Mouse (Mus musculus) megakaryocyte progenitor cell, adult 5-6 weeks (primary cell): Measurements from ENCODE around the gene Fam169b. TPM values are rescaled to one million over a fixed set of nuclear protein-coding genes. Genes with fewer than 3 reads are reported as not detected.
"Not testable (repeated sequence)": the region's sequence is repeated elsewhere in the genome, so short reads cannot be mapped to it uniquely, and the experiment has no call there.

ENCODE experiments used
- ATAC-seq: replicated peaks from 2 replicates; pipeline ENCODE4 v1.8.0; 2016; ENCODE audit warnings: mild to moderate bottlenecking, moderate TSS enrichment, inconsistent platforms; ENCODE audit not compliant: poor library complexity
- total RNA-seq, 2 experiments: library from RNA; stranded (forward) in 1 of 2; stranded (reverse) in 1 of 2; fragments of 157-497, 149-512 nt in 1 of 2; fragments of 200-1000 nt in 1 of 2; gene quantifications; 2 replicates each; pipeline versions ENCODE4 v1.2.3 to v1.2.4; 2015 to 2017

Fam169b gene
- total RNA-seq, 2 experiments from 2014 or later, result 0.21 to 0.94 TPM

DNA sequence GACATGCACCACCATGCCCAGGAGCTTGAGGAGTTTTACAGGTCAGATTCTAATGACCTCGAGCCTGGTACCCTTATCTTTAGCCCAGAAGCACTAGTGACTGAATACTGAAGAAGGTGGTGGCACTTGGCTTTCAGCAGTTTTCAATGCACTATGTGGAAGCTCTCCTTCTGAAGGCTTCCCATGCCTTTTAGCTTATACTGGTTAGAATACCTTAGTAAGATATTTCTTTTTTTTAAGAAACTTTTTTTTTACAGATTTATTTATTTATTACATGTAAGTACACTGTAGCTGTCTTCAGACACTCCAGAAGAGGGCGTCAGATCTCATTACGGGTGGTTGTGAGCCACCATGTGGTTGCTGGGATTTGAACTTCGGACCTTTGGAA lies 9.5 kb downstream of the Fam169b start:
- ATAC-seq, result not testable (repeated sequence)

DNA sequence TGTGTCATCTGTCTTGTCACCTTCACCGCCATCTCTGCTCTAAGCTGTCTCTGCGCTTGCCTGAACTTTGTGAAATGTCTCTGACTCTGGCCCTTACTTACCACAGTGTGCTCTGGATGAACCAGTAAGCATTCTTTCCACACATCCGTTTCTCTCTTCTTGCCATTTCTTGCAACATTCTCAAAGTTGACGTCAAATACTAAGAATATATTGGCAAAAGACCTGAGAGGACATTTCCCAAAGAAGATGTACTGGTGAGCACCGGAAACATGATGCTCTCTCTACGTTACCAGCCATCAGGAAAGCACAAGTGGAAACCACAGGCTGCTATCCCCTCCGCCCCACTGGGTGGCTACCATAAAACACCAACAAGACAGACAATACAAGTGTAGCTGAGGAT lies 10.1 kb downstream of the Fam169b start:
- ATAC-seq, result peak; percentile 62

DNA sequence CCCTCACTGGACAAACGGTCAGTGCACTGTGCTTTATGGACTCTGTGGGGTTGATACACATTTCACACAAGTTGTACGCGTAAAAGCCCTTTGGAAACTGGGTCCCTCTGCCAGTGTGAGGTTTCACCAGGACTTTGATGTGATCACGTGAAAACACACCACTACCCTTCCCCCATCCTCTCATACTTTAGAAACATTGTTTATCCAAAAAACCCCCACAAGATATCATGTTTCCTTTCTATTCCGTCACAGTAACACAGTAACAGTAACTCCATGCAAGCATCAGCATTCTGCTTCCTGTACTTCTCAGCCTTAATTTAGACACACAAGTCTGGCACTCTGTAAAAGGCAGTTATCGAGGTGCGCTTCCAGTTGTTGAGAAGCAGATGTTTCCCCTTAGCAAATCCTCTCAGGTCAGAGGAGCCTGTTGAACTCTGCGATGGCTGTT lies 12.2 kb downstream of the Fam169b start:
- ATAC-seq, result no peak

DNA sequence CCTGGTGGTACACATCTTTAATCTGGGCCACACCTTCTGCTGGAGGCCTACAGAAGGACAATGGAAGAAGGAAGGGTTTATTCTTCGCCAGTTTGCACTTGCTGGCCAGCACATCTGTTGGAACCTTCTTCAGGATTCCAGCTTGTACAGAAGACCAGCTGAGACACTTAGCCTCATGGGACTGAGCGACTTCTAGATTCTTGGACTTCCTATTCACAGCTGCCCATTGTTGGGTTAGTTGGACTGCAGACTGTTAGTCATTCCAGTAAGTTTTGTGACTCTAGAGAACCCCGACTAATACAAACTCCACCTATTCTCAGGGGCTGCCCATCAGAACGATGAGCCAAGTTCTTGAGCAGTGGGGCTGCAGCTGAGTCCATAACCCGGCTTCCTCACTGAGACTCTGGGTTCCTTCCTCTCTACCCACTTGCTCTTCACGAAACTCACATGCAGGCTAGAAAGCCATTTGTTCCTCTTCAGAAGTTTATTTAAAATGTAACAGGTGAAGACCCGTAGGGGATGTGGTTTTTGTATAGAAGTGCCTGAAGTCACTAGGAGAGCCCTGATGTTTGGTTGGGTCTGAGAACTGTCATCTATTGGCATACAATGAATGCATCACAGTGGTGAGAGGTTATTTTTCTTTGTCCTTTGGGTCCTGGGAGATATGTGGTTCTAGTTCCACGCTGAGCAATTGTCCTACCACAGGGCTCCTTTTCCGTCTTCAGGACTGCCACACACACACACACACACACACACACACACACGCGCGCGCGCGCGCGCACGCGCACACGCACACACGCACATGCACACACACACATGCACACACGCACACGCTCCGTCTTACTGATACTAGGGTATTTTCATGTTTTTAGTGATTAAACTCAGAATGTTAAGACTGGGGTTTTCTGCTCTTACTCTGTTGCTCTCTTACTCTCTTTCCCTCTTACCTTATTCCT lies 13.2 kb downstream of the Fam169b start:
- no peak for ATAC-seq

DNA sequence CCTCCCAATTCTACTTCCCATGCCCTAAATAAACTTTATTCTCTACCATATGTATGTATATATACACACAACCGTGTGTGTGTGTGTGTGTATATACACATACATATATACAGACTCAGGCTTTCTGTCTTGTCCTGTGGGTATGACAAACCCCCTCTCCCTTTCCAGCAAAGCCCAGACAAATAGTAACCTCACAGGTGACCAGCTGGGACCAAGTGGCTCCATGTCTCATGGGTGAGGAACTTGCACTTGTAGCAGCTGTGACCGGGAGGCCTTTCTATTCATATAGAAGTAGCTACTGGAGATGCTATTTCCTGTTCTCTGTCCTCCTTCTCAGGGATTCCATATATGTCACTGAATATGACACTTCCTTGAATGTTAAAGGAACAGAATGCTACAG lies 13.9 kb downstream of the Fam169b start:
- ATAC-seq, result no peak

DNA sequence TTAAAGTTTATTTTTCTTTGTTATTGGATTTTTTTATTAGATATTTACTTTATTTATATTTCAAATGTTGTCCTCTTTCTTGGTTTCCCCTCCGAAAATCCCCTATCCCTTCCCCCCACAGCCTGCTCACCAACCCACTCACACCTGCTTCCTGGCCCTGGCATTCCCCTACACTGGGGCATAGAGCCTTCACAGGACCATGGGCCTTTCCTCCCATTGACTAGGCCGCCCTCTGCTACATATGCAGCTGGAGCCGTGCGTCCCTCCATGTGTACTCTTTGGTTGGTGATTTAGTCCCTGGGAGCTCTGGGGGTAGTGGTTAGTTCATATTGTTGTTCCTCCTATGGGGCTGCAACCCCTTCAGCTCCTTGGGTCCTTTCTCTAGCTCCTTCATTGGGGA lies 14.4 kb downstream of the Fam169b start:
- not testable (repeated sequence) for ATAC-seq

DNA sequence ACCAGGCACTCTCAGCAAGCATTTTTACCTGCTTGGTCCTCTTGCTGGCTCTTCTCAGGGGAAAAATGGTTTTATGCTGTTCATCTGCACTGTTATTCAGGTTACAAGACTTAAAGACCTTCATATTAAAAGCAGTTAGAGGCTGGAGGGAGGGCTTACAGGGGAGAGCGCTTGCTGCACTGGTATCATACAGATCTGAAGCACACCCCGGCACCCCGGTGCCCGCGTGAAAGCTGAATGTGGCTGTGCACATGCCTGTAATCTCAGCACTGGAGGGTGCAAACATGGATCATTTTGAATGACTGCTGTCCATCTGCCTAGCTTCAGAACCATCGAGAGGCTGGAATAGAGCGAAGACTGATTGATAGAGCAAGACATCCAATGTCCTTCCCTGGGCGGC lies 15.4 kb downstream of the Fam169b start:
- ATAC-seq, result no peak

DNA sequence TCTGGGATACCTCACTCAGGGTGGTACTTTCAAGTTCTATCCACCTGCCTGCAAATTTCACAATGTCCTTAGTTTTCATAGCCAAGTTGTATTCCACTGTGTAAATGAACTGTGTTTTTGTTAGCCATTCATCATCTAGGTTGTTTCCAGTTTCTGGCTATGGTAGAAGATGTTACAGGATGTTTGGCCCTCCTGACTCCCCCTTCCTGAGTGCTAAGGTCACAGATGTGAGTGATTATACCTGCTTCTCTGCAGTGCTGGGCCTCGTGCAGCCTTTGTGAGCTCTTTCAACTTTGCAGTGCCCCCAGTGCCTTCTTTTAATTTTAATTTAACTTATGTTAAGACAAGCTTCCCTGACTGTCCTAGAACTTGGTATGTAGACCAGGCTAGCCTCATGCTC lies 18.0 kb downstream of the Fam169b start:
- no peak for ATAC-seq

DNA sequence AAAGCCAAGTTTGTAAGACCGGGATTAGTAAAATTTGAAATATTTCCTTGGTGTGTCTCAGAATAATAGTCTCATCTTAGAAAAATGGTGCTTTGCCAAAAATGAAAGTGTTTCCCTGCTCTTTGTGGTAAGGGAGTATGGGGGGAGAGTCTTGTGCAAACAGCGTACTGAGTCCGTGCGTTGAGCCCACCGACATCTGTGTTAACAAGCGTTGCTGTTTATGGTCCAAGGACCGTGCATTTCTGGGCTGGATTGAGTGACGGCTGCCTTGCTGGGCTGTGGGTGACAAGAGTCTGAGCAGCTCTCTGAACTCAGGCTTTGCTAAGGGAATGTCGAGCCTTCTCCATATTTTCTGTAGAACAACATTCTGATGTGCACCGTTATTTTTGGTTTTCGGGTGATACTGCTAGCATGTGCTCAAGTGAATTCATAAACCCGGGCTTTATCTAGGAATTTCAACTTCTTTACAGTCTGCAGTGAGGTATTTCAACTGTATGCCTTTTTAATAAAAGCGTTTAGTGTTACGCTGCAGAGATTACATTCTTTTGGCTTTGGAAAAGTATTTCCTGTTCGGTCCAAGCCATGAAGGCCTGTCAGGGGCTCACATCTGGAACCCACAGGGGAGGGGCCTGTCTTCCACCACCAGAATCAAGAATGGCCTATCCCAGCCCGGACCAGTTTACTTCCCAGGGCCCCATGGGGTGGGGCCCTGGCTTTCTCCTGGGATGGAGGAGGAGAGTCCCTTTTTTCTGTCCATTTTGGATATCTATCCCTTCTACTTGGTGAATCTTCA lies 20.6 kb downstream of the Fam169b start:
- 0 out of 2 replicates have a peak, but pooled peaks have one; percentile 37 for ATAC-seq

DNA sequence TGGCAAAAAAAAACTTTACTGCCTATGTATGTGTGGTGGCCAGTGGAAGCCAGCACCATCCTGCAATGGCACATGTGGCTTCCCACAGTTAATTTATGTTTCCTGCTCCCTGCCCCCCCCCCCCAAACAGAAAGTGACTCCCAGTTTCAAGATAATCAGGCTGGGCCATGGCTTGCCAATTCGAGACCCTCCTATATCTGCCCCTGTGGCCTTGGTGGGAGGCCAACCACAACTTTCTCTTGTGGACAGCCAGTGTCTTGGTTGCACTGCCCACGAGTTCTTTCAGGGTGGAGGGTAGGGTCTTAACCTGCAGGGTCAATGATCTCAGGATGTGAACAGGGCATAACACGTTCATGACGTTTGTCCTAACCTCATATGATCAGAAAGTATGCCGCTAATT lies 22.8 kb downstream of the Fam169b start:
- ATAC-seq, result peak; percentile 14; the same call in 1 of the 2 replicates

DNA sequence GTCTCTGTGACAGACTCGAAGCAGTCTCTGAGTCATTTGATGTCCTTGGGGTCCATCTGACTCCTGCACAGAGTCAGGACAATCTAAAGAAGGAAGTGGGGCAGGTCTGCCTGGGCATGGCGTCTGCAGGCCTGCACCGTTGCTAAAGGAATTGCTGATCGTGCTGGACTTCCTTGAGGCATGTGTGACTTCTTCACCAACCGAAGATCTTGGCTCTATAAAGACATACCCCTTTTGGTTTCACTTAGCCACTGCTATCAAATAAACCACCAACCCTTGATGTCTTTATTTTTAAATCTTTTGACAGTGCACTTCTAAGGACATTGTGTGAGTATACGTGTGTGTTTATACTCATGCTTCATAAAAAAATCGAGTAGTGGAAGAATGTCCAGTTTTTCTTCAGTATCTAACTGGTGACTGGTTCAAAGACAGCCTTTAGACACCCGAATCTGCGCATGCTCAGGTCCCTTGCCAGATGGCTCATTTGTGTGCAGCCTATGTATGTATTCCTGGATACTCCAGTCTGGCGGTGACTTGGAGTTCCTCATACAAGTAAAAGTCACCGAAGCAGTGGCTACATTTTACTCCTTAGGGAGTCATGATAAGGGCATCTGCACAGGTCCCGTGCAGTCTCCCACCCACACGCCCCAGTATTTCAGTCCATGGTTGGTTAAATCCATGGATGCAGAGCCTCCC lies 24.9 kb downstream of the Fam169b start:
- ATAC-seq, result no peak; the same call in 1 of the 2 replicates

DNA sequence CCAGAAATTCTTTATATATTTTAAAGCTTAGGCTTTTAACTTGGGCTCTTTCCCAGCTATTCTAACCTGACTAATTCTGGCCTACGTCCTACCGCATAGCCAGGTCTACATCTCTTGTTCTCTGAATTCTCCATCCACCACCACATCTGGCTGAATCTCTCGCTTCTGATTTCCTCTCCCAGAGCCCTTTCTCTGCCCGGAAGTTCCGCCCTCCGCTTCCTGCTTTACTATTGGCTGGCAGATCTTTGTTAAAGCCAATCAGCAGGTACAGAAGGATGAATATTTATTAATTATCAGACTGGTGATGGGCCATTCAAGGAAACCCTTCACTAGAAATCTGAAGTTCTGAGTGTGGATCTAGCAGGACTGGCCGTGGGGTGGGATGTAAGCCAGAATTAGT lies 27.5 kb downstream of the Fam169b start:
- ATAC-seq, result no peak

DNA sequence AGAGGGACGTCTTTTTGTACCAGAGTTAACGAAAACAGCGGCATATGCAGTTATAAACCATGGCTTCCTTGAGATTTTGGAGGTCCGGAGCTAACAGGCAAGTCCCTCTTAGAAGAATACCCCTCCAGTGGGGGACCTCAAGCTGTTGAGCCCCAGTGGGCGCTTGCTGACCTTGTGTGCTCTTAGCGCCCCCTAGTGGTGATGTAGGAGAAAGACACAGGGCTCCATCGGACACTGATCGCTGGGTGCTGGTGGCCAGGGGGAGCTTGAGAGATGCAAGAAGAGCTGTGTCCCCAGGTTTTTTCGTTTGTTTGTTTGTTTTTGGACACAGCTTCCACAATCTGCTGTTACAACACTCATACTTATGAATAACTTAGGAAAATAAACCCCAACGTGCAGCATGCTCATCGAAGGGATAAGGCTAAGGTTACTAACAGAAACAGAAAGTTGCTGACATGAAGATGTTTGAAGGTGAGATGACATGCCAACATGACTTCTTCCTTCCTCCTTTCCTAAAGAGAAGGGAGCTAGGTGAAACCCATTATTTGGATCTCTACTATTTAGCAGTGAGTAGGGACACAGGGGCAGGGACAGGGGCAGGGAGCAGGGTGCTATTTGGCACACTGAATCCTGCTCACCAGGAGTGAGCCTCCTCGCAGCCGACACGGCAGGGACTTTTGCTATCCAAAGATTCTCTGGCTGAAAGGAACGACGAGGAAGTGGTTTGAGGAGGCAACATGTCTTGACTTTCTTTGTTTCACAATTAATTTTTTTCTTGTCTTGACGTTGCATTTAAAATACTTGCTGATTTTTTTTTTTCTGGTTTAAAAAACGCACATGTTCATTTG lies 29.2 kb downstream of the Fam169b start:
- peak; percentile 96 for ATAC-seq

DNA sequence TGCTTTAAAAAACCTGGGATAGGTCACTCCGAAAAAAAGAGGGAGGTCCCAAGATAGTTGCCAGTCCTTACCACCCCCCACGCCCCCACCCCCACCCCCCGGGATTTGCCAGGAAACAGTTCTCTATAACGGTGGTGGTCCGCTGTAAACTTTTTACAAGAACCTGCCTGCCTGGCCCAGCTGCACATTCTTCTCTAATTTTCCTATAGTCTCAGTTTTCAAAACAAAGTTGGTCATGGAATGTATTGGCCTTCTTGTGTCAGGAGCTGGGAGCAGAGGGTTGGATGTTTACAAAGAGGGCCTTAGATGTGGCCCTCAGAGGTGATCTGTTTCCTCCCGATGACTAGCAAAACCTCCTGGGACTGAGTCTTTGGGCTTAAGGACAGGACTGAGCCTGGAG lies 30.0 kb downstream of the Fam169b start:
- ATAC-seq, result no peak

DNA sequence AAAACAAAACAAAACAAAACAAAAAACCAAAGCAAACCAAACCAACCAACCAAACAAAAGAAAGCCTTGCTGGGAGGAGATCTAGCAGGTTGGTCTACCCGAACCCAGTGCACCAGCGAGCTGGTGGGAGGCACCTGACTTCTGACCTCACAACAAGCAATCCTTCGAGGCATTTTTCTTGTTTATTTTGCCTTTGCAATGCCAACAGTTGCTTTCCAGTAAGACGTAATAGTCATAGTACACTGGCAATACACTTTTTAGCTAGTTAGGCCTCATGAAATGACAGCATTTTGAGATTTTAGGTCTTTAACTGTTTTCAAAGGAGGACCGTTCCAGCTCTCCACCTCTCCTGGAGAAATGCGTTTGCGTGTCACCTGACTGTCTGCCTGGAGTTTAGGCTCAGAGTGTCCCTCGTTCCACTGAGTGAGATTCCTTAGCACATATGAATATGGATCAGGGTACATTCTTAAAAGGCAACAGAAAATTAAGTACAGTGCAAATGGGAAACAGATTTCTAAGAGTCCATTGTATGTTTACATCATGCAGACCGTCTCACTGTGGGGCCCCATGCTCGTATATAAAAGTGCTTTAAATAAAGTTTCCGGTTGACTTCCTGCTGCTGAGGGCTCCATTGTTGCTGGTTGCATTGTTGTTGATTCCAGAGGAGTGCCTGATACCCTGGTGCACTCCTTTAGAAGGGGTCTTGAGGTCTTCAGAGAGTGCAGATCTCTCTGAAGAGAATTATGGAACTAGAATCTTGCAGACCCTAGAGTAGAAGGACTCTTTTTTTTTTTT lies 32.3 kb downstream of the Fam169b start:
- no peak for ATAC-seq

DNA sequence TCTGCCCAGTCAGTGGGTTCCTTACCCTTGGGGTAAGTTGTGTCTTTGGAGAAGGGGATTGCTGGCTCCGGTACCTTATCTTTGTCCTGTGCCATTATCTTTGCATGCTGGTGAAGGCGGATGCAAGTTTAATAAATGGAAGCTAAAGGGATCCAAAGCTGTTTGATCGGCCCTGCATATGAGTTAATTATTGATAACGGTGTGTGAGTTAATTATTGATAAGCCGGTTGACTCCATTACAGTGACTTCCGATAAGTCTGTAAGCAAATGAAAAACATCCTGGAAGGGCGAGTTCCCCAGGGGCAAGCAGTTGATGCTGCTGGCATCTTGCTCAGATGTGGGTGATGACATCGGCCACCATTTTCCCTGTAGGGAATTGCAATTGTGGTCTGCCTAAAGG lies 33.1 kb downstream of the Fam169b start:
- ATAC-seq, result no peak

DNA sequence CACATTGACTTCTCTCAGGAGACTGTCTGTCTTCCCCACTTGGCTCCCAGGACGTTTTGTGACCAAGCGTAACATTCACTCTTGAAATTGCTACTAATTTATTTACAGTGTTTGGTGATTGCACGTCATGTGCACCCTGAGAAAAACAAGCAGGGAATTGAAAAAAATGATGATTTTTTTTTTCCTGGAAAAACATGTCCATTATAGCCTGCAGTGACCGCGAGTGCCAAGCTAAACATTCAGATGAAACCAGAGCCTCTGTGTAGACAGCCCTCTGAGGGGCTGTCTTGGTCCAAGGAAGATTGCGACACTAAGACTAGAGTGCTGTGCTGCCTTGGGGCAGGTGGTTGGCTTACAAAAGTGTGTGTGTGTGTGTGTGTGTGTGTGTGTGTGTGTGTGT lies 37.8 kb downstream of the Fam169b start:
- no peak for ATAC-seq

DNA sequence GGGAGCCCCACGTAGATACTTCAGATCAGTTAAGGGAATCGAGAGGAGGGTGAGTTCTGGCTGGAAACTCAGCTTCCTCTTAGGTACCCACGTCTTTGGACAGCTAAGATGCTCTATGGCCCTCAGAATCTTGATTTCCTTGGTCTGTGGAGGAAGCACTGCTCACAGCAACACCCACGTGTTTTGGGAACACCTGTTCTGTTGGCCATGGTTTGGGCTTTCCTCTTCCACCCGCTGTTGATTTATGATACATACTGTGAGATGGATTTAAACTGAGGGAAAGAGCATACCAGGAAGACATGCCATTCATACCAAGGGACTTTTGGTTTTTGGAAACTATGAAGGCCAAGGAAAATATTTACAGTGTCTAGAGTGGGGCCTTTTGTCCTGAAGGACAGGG lies 38.8 kb downstream of the Fam169b start:
- no peak for ATAC-seq

DNA sequence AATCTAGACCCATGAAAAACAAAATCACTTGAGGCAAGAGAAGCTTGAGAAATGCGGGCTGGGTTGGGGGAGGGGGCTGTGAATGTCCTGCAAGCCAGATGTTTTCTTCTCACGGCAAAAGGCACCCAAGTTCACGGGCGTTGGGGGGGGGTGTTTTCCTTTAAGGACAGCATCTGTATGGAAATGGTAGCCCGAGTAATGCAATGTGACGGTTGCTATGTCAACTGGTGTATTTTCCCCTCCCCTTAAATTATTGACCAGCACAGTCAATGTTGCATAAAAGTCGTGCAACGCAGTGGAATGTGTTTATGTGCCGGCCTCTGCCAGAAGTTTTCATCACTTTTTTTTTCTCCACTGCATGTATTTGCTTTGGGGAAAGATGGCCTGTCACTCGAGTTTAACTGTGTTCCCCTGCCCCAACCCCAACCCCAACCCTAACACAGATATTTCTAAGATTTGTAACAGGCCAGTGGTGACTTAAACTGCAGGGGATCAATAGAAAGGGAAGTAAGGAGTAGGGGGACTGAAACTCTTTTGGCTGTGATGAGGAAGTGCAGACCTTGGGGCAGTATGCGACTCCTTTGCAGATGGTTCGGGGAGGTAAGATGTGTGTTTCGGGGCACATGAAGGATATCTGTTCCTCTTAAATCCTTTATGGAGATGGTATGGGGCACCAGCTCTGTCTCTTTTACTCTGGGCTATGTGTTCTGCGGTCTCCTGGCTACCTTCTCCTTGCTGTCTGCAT lies 39.6 kb downstream of the Fam169b start:
- peak; percentile 79 for ATAC-seq
